9 mouse cellular contexts compared by ENCODE assay signal in genomic region chr5:37243169-37243886, GRCm38 (mm10). TPM values are rescaled to one million over a fixed set of nuclear protein-coding genes. Genes with fewer than 3 reads are reported as not detected.
A peak's percentile ranks its signal among the peaks of the same experiment; 100 is the strongest.
DNase-seq lines count a peak whose midpoint lies in the region; ATAC-seq and TF ChIP-seq lines count a peak whose summit lies in the region.
"Had no signal": no experiment of that assay in that cellular context is flagged by ENCODE, and none has a peak within 500 bp of the region (broad histone marks: within the 10 kb centered on the region; RNA-seq: fewer than 3 reads in every experiment).

No protein-coding gene starts in this region.

- 0 out of 2 replicates have a peak, but pooled peaks have one; percentile 5 for TF ChIP-seq CTCF in lung, embryonic 14.5 days (IDR thresholded peaks at IDR 0.05; ENCODE audit: low read depth)

- peak; percentile 59 for DNase-seq in left cerebral cortex, postnatal 4 days
- no peak for DNase-seq in left cerebral cortex, adult 11 months (ENCODE audit: low spot score)
- DNase-seq in adipocyte (ENCODE audit: low spot score), result peak; percentile 68
- DNase-seq in embryo, embryonic 10.5 days (ENCODE audit: low spot score), result peak; percentile 87
- peak; percentile 82 for DNase-seq in hindbrain, embryonic 10.5 days (ENCODE audit: low spot score)
- peak; percentile 93 for DNase-seq in lung, embryonic 14.5 days
- peak; percentile 12 for DNase-seq in ovary, adult 18-20 months (ENCODE audit: low spot score)

- no peaks in the 10 kb centered on the region for H3K36me3 ChIP-seq in hindbrain, embryonic 10.5 days
- no peaks in the 10 kb centered on the region for H3K36me3 ChIP-seq in lung, embryonic 14.5 days (ENCODE audit: insufficient read depth)

- ATAC-seq in lung, embryonic 14.5 days (ENCODE audit: insufficient read depth), result no peak; the same call in 1 of the 2 replicates
- ATAC-seq in inflammation-experienced regulatory T-cells, adult 6 months, result no peak

- H3K9ac ChIP-seq in lung, embryonic 14.5 days, result no peak overlapping the region

- no peaks in the 10 kb centered on the region for H3K9me3 ChIP-seq in hindbrain, embryonic 10.5 days
- H3K9me3 ChIP-seq in lung, embryonic 14.5 days (ENCODE audit: low read depth, low read length), result no peaks in the 10 kb centered on the region

- intact Hi-C loops in left cerebral cortex, postnatal 4 days (cut with DNase I), result no loop called here

- peak overlapping the region; percentile 80 for H3K4me3 ChIP-seq in hindbrain, embryonic 10.5 days
- no peak overlapping the region for H3K4me3 ChIP-seq in lung, embryonic 14.5 days (ENCODE audit: low read depth, low read length)

- H3K27ac ChIP-seq in hindbrain, embryonic 10.5 days, result peak overlapping the region; percentile 94
- H3K27ac ChIP-seq in lung, embryonic 14.5 days (ENCODE audit: low read depth), result no peak overlapping the region

- peaks cover 78% of the 10 kb centered on the region for H3K4me1 ChIP-seq in hindbrain, embryonic 10.5 days (replicated peaks)
- no peaks in the 10 kb centered on the region for H3K4me1 ChIP-seq in lung, embryonic 14.5 days (ENCODE audit: insufficient read depth)

- H3K27me3 ChIP-seq in hindbrain, embryonic 10.5 days (ENCODE audit: insufficient read depth, poor library complexity, severe bottlenecking), result peaks cover 77% of the 10 kb centered on the region
- H3K27me3 ChIP-seq in lung, embryonic 14.5 days (ENCODE audit: insufficient read depth, low read length), result peaks cover 75% of the 10 kb centered on the region

- 1% methylated on average over 19 of the region's 19 CpGs for WGBS in hindbrain, embryonic 10.5 days
- 3% methylated on average over 19 of the region's 19 CpGs for WGBS in lung, embryonic 14.5 days

- H3K4me2 ChIP-seq in lung, embryonic 14.5 days, result no peak overlapping the region

RNA-seq across cellular contexts. Expression of gene Crmp1, which starts 1.6 kb away (rescaled TPM):
- 1,000 to 10,000 TPM; 1,527 to 1,566 TPM for total RNA-seq in left cerebral cortex, postnatal 4 days (2021)
- 178 and 407 TPM in 2 replicates for polyA plus RNA-seq in hindbrain, embryonic 10.5 days (2016; fragmentation: Nextera tagmentation; extraction: Ambion mirVana)
- polyA plus RNA-seq in lung, embryonic 14.5 days (2014; fragmentation: Nextera tagmentation; extraction: Ambion mirVana), result 14.5 and 15.6 TPM in 2 replicates
- 10 to 100 TPM in 2 of 3 experiments, 1 to 10 TPM in 1; 9.3 to 31.3 (median 12.3) TPM for polyA plus RNA-seq in inflammation-experienced regulatory T-cells, adult 6 months (2017; shearing (Covaris generic))
- total RNA-seq: liver, adult 2 months had no signal
- polyA plus RNA-seq: liver, adult 2 months had no signal
